Mouse (Mus musculus): Measurements from ENCODE around the gene Aaas. TPM values are rescaled to one million over a fixed set of nuclear protein-coding genes. Genes with fewer than 3 reads are reported as not detected.
A peak's percentile ranks its signal among the peaks of the same experiment; 100 is the strongest.
"Not testable (repeated sequence)": the region's sequence is repeated elsewhere in the genome, so short reads cannot be mapped to it uniquely, and the experiment has no call there.

The Aaas gene
- polyA plus RNA-seq, 1 experiment = 18.1 TPM

DNA sequence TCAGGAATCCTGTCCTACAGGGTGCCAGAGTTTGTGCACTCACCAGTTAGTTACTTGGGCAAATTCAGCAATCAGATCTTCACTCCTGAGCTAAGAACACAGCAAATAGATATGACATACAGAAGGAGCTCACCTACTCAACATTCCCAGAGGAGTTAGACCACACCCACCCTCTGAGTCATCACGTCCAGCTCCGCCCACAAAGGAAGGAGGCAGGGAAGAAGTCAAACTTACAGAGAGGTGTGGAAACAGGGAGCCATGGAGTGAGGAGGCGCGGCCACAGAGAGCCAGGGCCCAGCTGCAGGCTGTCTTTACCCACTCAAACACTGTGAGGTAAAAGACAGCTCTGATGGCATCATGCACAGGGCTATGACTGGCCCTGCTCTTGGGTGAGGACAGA is 4.1 kb downstream of the Aaas start:
- H3K4me3 ChIP-seq (replicated peaks) = no peak overlapping the region
- H3K27me3 ChIP-seq (ENCODE audit: control insufficient read depth) = no peaks in the 10 kb centered on the region
- peaks cover 67% of the 10 kb centered on the region for H3K36me3 ChIP-seq (ENCODE audit: control insufficient read depth)
- H3K4me1 ChIP-seq (ENCODE audit: control insufficient read depth) = peaks cover 24% of the 10 kb centered on the region
- TF ChIP-seq TAL1 (IDR thresholded peaks at IDR 0.05; ENCODE audit: low read length) (no peak), GATA1 (IDR thresholded peaks at IDR 0.05; ENCODE audit: low read length) (no peak)
- H3K9me3 ChIP-seq (ENCODE audit: control insufficient read depth, low read length) = no peaks in the 10 kb centered on the region

DNA sequence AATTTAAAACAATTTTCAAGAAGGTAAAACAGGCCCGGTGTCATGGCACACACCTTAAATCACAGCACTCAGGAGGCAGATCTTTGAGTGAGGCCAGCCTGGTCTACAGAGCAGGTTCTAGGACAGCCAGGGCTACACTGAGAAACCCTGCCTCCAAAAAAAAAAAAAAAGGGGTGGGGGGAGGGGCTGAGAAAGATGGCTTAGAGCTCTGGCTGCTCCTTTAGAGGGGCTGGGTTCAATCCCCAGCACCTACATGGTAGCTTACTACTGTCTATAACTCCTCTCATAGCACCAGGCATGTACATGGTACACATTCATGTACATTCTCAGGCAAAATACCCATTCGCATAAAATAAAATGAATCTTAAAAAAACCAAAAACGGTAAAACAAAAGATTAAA is 6.1 kb downstream of the Aaas start:
- no peaks in the 10 kb centered on the region for H3K27me3 ChIP-seq (ENCODE audit: control insufficient read depth)
- peaks cover 13% of the 10 kb centered on the region for H3K4me1 ChIP-seq (ENCODE audit: control insufficient read depth)
- TF ChIP-seq TAL1 (IDR thresholded peaks at IDR 0.05; ENCODE audit: low read length) = no peak
- TF ChIP-seq GATA1 (IDR thresholded peaks at IDR 0.05; ENCODE audit: low read length) = no peak
- no peaks in the 10 kb centered on the region for H3K9me3 ChIP-seq (ENCODE audit: control insufficient read depth, low read length)
- peaks cover 78% of the 10 kb centered on the region for H3K36me3 ChIP-seq (ENCODE audit: control insufficient read depth)
- no peak overlapping the region for H3K4me3 ChIP-seq (replicated peaks)

DNA sequence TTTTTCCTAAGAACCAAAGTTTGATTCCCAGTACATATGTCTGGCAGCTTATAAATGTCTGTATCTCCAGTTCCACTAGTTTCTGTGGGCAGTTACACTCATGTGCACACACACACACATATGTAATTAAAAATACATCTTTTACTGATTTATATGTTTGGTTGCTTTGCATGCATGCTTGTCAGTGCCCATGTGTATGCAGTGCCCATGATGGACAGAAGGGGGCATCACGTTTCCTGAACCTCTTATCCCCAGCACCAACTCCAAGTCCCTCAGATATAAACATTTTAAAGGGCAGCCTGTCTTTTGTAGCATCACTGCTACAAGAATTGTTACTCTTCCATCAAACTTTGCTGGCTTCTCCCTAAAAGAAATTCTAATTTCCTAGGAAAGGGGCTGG is 9.0 kb downstream of the Aaas start:
- TF ChIP-seq TAL1 (IDR thresholded peaks at IDR 0.05; ENCODE audit: low read length) (no peak), GATA1 (IDR thresholded peaks at IDR 0.05; ENCODE audit: low read length) (no peak)
- Histone ChIP-seq H3K4me1 (ENCODE audit: control insufficient read depth) (peaks cover 8% of the 10 kb centered on the region), H3K27me3 (ENCODE audit: control insufficient read depth) (no peaks in the 10 kb centered on the region), H3K4me3 (replicated peaks) (no peak overlapping the region), H3K9me3 (ENCODE audit: control insufficient read depth, low read length) (no peaks in the 10 kb centered on the region), H3K36me3 (ENCODE audit: control insufficient read depth) (peaks cover 88% of the 10 kb centered on the region)

DNA sequence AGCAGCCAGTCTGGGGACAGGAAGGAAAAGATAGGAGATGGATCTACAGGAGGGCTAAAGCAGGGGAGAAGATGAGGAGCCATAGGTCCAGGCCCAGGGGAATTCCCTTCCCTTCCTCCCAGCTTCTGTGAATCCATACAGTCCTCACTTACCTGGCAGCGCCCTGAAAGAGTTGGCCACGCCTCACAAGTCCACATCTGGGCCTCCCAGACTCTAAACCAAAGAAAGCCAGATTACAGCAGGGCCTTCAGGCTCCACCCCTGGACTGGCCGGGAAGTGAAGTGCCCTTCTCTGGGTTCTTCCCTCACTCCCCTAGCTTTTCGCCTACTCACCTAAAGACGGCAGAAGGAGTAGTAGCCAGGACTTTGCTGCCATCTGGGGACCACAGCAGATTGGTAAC is 11.0 kb downstream of the Aaas start:
- Histone ChIP-seq H3K36me3 (ENCODE audit: control insufficient read depth) (peaks cover 85% of the 10 kb centered on the region), H3K4me1 (ENCODE audit: control insufficient read depth) (peaks cover 1% of the 10 kb centered on the region; the same call in 1 of the 2 replicates), H3K9me3 (ENCODE audit: control insufficient read depth, low read length) (no peaks in the 10 kb centered on the region), H3K27me3 (ENCODE audit: control insufficient read depth) (no peaks in the 10 kb centered on the region), H3K4me3 (replicated peaks) (no peak overlapping the region)
- TF ChIP-seq GATA1 (IDR thresholded peaks at IDR 0.05; ENCODE audit: low read length) = no peak
- no peak for TF ChIP-seq TAL1 (IDR thresholded peaks at IDR 0.05; ENCODE audit: low read length)

DNA sequence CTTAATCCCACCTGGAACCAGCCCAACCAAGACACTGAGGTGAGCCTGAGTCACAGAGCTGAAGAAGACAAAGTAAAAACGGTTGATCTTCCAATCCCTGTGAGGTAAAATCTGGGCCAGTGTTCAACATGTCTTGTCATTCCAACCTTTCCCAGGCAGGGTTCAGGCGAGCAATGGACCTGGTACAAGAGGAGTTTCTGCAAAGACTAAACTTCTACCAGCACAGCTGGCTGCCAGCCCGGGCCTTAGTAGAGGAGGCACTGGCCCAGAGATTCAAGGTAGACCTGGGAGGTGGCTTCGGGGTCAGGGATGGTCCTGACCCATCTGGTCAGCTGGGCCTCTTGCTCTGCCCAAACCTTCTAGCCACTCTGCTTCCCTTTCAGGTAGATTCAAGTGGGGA is 13.6 kb downstream of the Aaas start:
- no peak overlapping the region for H3K4me3 ChIP-seq (replicated peaks)
- H3K4me1 ChIP-seq (ENCODE audit: control insufficient read depth) = peaks cover 17% of the 10 kb centered on the region
- H3K36me3 ChIP-seq (ENCODE audit: control insufficient read depth) = peaks cover 85% of the 10 kb centered on the region
- no peak for TF ChIP-seq TAL1 (IDR thresholded peaks at IDR 0.05; ENCODE audit: low read length)
- TF ChIP-seq GATA1 (IDR thresholded peaks at IDR 0.05; ENCODE audit: low read length) = no peak
- H3K27me3 ChIP-seq (ENCODE audit: control insufficient read depth) = no peaks in the 10 kb centered on the region
- no peaks in the 10 kb centered on the region for H3K9me3 ChIP-seq (ENCODE audit: control insufficient read depth, low read length)

DNA sequence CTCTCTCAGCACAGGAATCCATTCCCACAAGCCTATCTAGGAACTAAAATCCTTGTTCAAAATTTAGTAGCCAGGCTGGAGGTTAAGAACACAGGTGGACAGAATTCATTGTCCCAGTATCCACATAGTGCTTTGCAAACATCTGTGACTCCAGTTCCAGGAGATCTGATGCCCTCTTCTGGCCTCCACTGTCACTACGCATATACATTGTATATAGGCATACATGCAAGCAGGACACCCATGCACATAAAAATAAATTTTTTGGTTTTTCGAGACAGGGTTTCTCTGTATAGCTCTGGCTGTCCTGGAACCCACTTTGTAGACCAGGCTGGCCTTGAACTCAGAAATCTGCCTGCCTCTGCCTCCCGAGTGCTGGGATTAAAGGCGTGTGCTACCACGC is 14.6 kb downstream of the Aaas start:
- not testable (repeated sequence) for H3K27me3 ChIP-seq (ENCODE audit: control insufficient read depth); H3K4me3 ChIP-seq (replicated peaks); H3K9me3 ChIP-seq (ENCODE audit: control insufficient read depth, low read length)
- Histone ChIP-seq H3K4me1 (ENCODE audit: control insufficient read depth) (peaks cover 27% of the 10 kb centered on the region), H3K36me3 (ENCODE audit: control insufficient read depth) (peaks cover 88% of the 10 kb centered on the region)

DNA sequence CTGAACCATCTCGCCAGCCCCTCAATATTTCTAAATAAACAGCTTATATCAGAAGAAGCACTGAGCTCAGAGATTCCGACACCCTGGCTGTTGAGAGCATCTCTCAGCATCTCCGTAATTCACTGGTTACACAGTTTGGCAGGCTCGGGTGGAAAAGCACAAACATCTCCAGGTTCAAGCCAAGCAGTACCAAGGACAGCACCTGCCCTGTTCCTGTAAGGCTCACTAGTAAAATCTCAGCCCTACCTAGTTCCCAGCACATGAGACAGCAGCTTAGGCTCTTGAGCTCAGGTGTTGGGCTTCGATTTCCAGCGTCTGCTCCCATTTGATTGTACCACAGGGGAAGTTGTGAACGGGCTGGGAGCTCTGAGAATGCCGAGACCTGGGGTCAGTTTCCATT is 15.3 kb downstream of the Aaas start:
- Histone ChIP-seq H3K4me1 (ENCODE audit: control insufficient read depth) (peaks cover 27% of the 10 kb centered on the region), H3K9me3 (ENCODE audit: control insufficient read depth, low read length) (no peaks in the 10 kb centered on the region), H3K36me3 (ENCODE audit: control insufficient read depth) (peaks cover 88% of the 10 kb centered on the region), H3K4me3 (replicated peaks) (no peak overlapping the region), H3K27me3 (ENCODE audit: control insufficient read depth) (no peaks in the 10 kb centered on the region)
- TF ChIP-seq TAL1 (IDR thresholded peaks at IDR 0.05; ENCODE audit: low read length) = no peak
- TF ChIP-seq GATA1 (IDR thresholded peaks at IDR 0.05; ENCODE audit: low read length) = no peak

DNA sequence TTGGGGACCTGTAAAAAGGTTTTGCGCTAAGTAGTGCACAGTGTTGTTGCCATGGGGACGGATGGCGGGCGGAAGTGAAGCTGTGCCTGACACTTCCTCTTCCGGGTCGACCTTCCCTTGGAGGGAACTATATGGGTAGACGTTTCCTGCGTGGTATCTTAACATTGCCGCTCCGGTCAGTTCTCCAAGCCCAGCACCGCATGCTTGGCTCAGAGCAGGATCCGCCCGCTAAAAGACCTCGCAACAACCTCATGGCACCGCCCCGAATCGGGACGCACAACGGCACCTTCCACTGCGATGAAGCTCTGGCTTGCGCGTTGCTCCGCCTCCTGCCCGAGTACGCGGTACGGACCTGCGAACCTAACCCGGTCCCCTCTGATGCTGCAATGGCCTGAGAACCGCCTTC is 19.0 kb downstream of the Aaas start, which contains the start of gene Myg1:
Myg1 (plus strand) TSS at position 100 of the 406 bp plus-strand sequence.
- Histone ChIP-seq H3K4me1 (ENCODE audit: control insufficient read depth) (peaks cover 36% of the 10 kb centered on the region), H3K36me3 (ENCODE audit: control insufficient read depth) (peaks cover 74% of the 10 kb centered on the region), H3K4me3 (replicated peaks) (peak within 1 kb of the TSS; percentile 93), H3K27me3 (ENCODE audit: control insufficient read depth) (no peaks in the 10 kb centered on the region), H3K9me3 (ENCODE audit: control insufficient read depth, low read length) (no peaks in the 10 kb centered on the region)
- no peak for TF ChIP-seq TAL1 (IDR thresholded peaks at IDR 0.05; ENCODE audit: low read length)
- TF ChIP-seq GATA1 (IDR thresholded peaks at IDR 0.05; ENCODE audit: low read length) = no peak

DNA sequence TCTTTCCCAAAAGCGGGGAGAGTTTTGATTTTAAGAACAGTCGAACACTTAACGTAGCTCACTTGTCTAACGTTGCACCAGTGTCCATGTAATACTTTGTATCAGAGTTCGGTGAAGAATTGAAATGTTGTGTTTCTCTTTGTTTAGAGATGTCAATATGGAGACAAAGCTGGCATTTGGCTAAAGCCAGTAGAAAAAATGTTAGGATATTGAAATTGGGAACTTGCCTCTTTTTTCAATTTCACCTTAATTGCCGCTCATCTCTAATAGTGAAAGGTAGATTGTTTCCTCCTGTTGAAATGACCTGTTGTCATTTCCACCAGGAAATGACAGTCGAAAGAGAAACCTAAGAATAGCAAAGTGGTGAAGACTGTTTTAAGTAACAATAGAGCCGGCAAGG is 23.7 kb downstream of the Aaas start:
- H3K27me3 ChIP-seq (ENCODE audit: control insufficient read depth) = no peaks in the 10 kb centered on the region
- peaks cover 27% of the 10 kb centered on the region for H3K4me1 ChIP-seq (ENCODE audit: control insufficient read depth)
- H3K9me3 ChIP-seq (ENCODE audit: control insufficient read depth, low read length) = no peaks in the 10 kb centered on the region
- TF ChIP-seq TAL1 (IDR thresholded peaks at IDR 0.05; ENCODE audit: low read length) (no peak), GATA1 (IDR thresholded peaks at IDR 0.05; ENCODE audit: low read length) (no peak)
- H3K4me3 ChIP-seq (replicated peaks) = peak overlapping the region; percentile 71
- peaks cover 63% of the 10 kb centered on the region for H3K36me3 ChIP-seq (ENCODE audit: control insufficient read depth)

DNA sequence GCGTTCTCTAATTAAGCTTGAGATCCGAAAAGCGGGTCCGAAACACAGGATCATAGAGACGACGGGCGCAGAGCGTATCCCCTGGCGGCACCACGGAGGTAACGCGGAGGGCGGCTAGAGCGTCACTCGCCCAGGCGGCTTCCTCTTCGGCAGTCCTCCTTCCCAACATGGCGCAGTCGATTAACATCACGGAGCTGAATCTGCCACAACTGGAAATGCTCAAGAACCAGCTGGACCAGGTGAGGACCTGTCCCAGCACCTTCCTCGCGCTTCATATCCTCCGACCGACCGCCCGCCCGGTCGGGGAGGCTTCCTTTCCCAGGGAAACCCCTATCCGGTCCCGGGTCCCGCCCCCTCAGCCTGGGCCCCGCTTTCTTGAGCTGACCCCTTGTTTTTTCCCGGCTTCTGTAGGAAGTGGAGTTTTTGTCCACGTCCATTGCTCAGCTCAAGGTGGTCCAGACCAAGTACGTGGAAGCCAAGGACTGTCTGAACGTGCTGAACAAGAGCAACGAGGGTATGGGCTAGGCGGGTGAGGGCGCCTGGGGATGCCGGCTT is 24.5 kb downstream of the Aaas start, which contains the start of gene Pfdn5:
Pfdn5 (plus strand) TSS at position 95 of the 555 bp plus-strand sequence.
- no peak for TF ChIP-seq GATA1 (IDR thresholded peaks at IDR 0.05; ENCODE audit: low read length)
- no peak for TF ChIP-seq TAL1 (IDR thresholded peaks at IDR 0.05; ENCODE audit: low read length)
- Histone ChIP-seq H3K4me1 (ENCODE audit: control insufficient read depth) (peaks cover 19% of the 10 kb centered on the region), H3K27me3 (ENCODE audit: control insufficient read depth) (no peaks in the 10 kb centered on the region), H3K4me3 (replicated peaks) (peak within 1 kb of the TSS; percentile 75), H3K9me3 (ENCODE audit: control insufficient read depth, low read length) (no peaks in the 10 kb centered on the region), H3K36me3 (ENCODE audit: control insufficient read depth) (peaks cover 65% of the 10 kb centered on the region)

Data from erythroblast, embryonic 14.5 days (primary cell).